Mouse (Mus musculus): ENCODE measurements around the gene 1810049J17Rik. TPM values are rescaled to one million over a fixed set of nuclear protein-coding genes. Genes with fewer than 3 reads are reported as not detected.
A peak's percentile ranks its signal among the peaks of the same experiment; 100 is the strongest.

The 1810049J17Rik gene
- polyA plus RNA-seq, 1 experiment from 2014 or later = 2.1 TPM

GRCm38 (mm10) chr15:12337779-12338137 is 16.1 kb upstream of the 1810049J17Rik start:
- H3K36me3 ChIP-seq (ENCODE audit: control insufficient read depth, insufficient read depth, low read length) = peaks cover under 1% of the 10 kb centered on the region; the same call in 1 of the 2 replicates
- no peak overlapping the region for H3K4me3 ChIP-seq (ENCODE audit: low read depth, low read length)
- H3K9me3 ChIP-seq (ENCODE audit: control insufficient read depth, low read length) = no peaks in the 10 kb centered on the region
- DNase-seq (ENCODE audit: low spot score) = no peak
- H3K4me2 ChIP-seq (ENCODE audit: low read depth, low read length) = no peak overlapping the region
- ATAC-seq (ENCODE audit: low read depth) = no peak
- WGBS = 53% methylated on average over 3 of the region's 3 CpGs
- H3K9ac ChIP-seq (ENCODE audit: low read depth, low read length) = no peak overlapping the region
- no peak overlapping the region for H3K27ac ChIP-seq (replicated peaks; ENCODE audit: low read depth, low read length)
- 0 out of 2 replicates have a peak, but pooled peaks cover 5% of the 10 kb centered on the region for H3K4me1 ChIP-seq (ENCODE audit: control insufficient read depth, insufficient read depth, low read length)
- no peaks in the 10 kb centered on the region for H3K27me3 ChIP-seq (replicated peaks; ENCODE audit: control insufficient read depth, insufficient read depth, low read length)

GRCm38 (mm10) chr15:12337030-12337778 is 15.5 kb upstream of the 1810049J17Rik start:
- ATAC-seq (ENCODE audit: low read depth) = no peak
- no peaks in the 10 kb centered on the region for H3K36me3 ChIP-seq (ENCODE audit: control insufficient read depth, insufficient read depth, low read length)
- no peak overlapping the region for H3K4me2 ChIP-seq (ENCODE audit: low read depth, low read length)
- no peak overlapping the region for H3K27ac ChIP-seq (replicated peaks; ENCODE audit: low read depth, low read length)
- DNase-seq (ENCODE audit: low spot score) = no peak
- H3K4me3 ChIP-seq (ENCODE audit: low read depth, low read length) = no peak overlapping the region
- H3K27me3 ChIP-seq (replicated peaks; ENCODE audit: control insufficient read depth, insufficient read depth, low read length) = no peaks in the 10 kb centered on the region
- H3K4me1 ChIP-seq (ENCODE audit: control insufficient read depth, insufficient read depth, low read length) = 0 out of 2 replicates have a peak, but pooled peaks cover 5% of the 10 kb centered on the region
- H3K9ac ChIP-seq (ENCODE audit: low read depth, low read length) = no peak overlapping the region
- WGBS = 86% methylated on average over 4 of the region's 4 CpGs
- no peaks in the 10 kb centered on the region for H3K9me3 ChIP-seq (ENCODE audit: control insufficient read depth, low read length)

GRCm38 (mm10) chr15:12334381-12334780 is 12.7 kb upstream of the 1810049J17Rik start:
- Histone ChIP-seq H3K27me3 (replicated peaks; ENCODE audit: control insufficient read depth, insufficient read depth, low read length) (no peaks in the 10 kb centered on the region), H3K27ac (replicated peaks; ENCODE audit: low read depth, low read length) (no peak overlapping the region), H3K4me1 (ENCODE audit: control insufficient read depth, insufficient read depth, low read length) (peaks cover 13% of the 10 kb centered on the region), H3K36me3 (ENCODE audit: control insufficient read depth, insufficient read depth, low read length) (no peaks in the 10 kb centered on the region), H3K9ac (ENCODE audit: low read depth, low read length) (no peak overlapping the region), H3K4me3 (ENCODE audit: low read depth, low read length) (no peak overlapping the region), H3K9me3 (ENCODE audit: control insufficient read depth, low read length) (no peaks in the 10 kb centered on the region), H3K4me2 (ENCODE audit: low read depth, low read length) (no peak overlapping the region)
- WGBS = 87% methylated on average over 4 of the region's 4 CpGs
- no peak for DNase-seq (ENCODE audit: low spot score)
- ATAC-seq (ENCODE audit: low read depth) = no peak

GRCm38 (mm10) chr15:12331300-12331699 is 9.6 kb upstream of the 1810049J17Rik start:
- H3K27me3 ChIP-seq (replicated peaks; ENCODE audit: control insufficient read depth, insufficient read depth, low read length) = no peaks in the 10 kb centered on the region
- H3K9me3 ChIP-seq (ENCODE audit: control insufficient read depth, low read length) = no peaks in the 10 kb centered on the region
- no peak overlapping the region for H3K4me2 ChIP-seq (ENCODE audit: low read depth, low read length)
- WGBS = 38% methylated on average over 1 of the region's 1 CpGs
- H3K4me1 ChIP-seq (ENCODE audit: control insufficient read depth, insufficient read depth, low read length) = peaks cover 14% of the 10 kb centered on the region
- H3K36me3 ChIP-seq (ENCODE audit: control insufficient read depth, insufficient read depth, low read length) = no peaks in the 10 kb centered on the region
- no peak overlapping the region for H3K9ac ChIP-seq (ENCODE audit: low read depth, low read length)
- ATAC-seq (ENCODE audit: low read depth) (no peak), DNase-seq (ENCODE audit: low spot score) (no peak)
- no peak overlapping the region for H3K4me3 ChIP-seq (ENCODE audit: low read depth, low read length)
- H3K27ac ChIP-seq (replicated peaks; ENCODE audit: low read depth, low read length) = no peak overlapping the region; the same call in 1 of the 2 replicates

GRCm38 (mm10) chr15:12330892-12331291 is 9.2 kb upstream of the 1810049J17Rik start:
- H3K9ac ChIP-seq (ENCODE audit: low read depth, low read length) = no peak overlapping the region
- H3K4me2 ChIP-seq (ENCODE audit: low read depth, low read length) = no peak overlapping the region
- H3K36me3 ChIP-seq (ENCODE audit: control insufficient read depth, insufficient read depth, low read length) = 0 out of 2 replicates have a peak, but pooled peaks cover 2% of the 10 kb centered on the region
- ATAC-seq (ENCODE audit: low read depth) (peak; percentile 47; the same call in 1 of the 2 replicates), DNase-seq (ENCODE audit: low spot score) (peak; percentile 44)
- H3K4me1 ChIP-seq (ENCODE audit: control insufficient read depth, insufficient read depth, low read length) = peaks cover 18% of the 10 kb centered on the region
- no peaks in the 10 kb centered on the region for H3K9me3 ChIP-seq (ENCODE audit: control insufficient read depth, low read length)
- H3K4me3 ChIP-seq (ENCODE audit: low read depth, low read length) = no peak overlapping the region
- H3K27me3 ChIP-seq (replicated peaks; ENCODE audit: control insufficient read depth, insufficient read depth, low read length) = no peaks in the 10 kb centered on the region
- peak overlapping the region; percentile 21; the same call in 1 of the 2 replicates for H3K27ac ChIP-seq (replicated peaks; ENCODE audit: low read depth, low read length)

GRCm38 (mm10) chr15:12330389-12330788 is 8.7 kb upstream of the 1810049J17Rik start:
- Histone ChIP-seq H3K9ac (ENCODE audit: low read depth, low read length) (no peak overlapping the region), H3K27ac (replicated peaks; ENCODE audit: low read depth, low read length) (0 out of 2 replicates have a peak overlapping the region, but pooled peaks have one; percentile 21), H3K27me3 (replicated peaks; ENCODE audit: control insufficient read depth, insufficient read depth, low read length) (no peaks in the 10 kb centered on the region), H3K9me3 (ENCODE audit: control insufficient read depth, low read length) (no peaks in the 10 kb centered on the region), H3K4me1 (ENCODE audit: control insufficient read depth, insufficient read depth, low read length) (peaks cover 21% of the 10 kb centered on the region), H3K36me3 (ENCODE audit: control insufficient read depth, insufficient read depth, low read length) (0 out of 2 replicates have a peak, but pooled peaks cover 7% of the 10 kb centered on the region), H3K4me2 (ENCODE audit: low read depth, low read length) (no peak overlapping the region), H3K4me3 (ENCODE audit: low read depth, low read length) (no peak overlapping the region)
- DNase-seq (ENCODE audit: low spot score) (no peak), ATAC-seq (ENCODE audit: low read depth) (no peak)
- WGBS = 87% methylated on average over 3 of the region's 3 CpGs

GRCm38 (mm10) chr15:12324326-12324725 is 2.6 kb upstream of the 1810049J17Rik start:
- H3K4me1 ChIP-seq (ENCODE audit: control insufficient read depth, insufficient read depth, low read length) = peaks cover 32% of the 10 kb centered on the region
- 93% methylated on average over 1 of the region's 1 CpGs for WGBS
- no peak for DNase-seq (ENCODE audit: low spot score)
- no peak overlapping the region for H3K27ac ChIP-seq (replicated peaks; ENCODE audit: low read depth, low read length)
- H3K36me3 ChIP-seq (ENCODE audit: control insufficient read depth, insufficient read depth, low read length) = 0 out of 2 replicates have a peak, but pooled peaks cover 8% of the 10 kb centered on the region
- 0 out of 2 replicates have a peak, but pooled peaks cover 3% of the 10 kb centered on the region for H3K27me3 ChIP-seq (replicated peaks; ENCODE audit: control insufficient read depth, insufficient read depth, low read length)
- no peak overlapping the region for H3K4me3 ChIP-seq (ENCODE audit: low read depth, low read length)
- H3K9me3 ChIP-seq (ENCODE audit: control insufficient read depth, low read length) = no peaks in the 10 kb centered on the region
- ATAC-seq (ENCODE audit: low read depth) = no peak
- no peak overlapping the region for H3K9ac ChIP-seq (ENCODE audit: low read depth, low read length)
- peak overlapping the region; percentile 82 for H3K4me2 ChIP-seq (ENCODE audit: low read depth, low read length)

GRCm38 (mm10) chr15:12322676-12323402 is 1.1 kb upstream of the 1810049J17Rik start:
- H3K4me2 ChIP-seq (ENCODE audit: low read depth, low read length) = peak overlapping the region; percentile 82
- peak; percentile 38 for DNase-seq (ENCODE audit: low spot score)
- peak overlapping the region; percentile 99 for H3K9ac ChIP-seq (ENCODE audit: low read depth, low read length)
- peak overlapping the region; percentile 100 for H3K4me3 ChIP-seq (ENCODE audit: low read depth, low read length)
- peaks cover 31% of the 10 kb centered on the region for H3K4me1 ChIP-seq (ENCODE audit: control insufficient read depth, insufficient read depth, low read length)
- ATAC-seq (ENCODE audit: low read depth) = no peak
- no peaks in the 10 kb centered on the region for H3K9me3 ChIP-seq (ENCODE audit: control insufficient read depth, low read length)
- 0 out of 2 replicates have a peak, but pooled peaks cover 8% of the 10 kb centered on the region for H3K36me3 ChIP-seq (ENCODE audit: control insufficient read depth, insufficient read depth, low read length)
- peak overlapping the region; percentile 95; the same call in 1 of the 2 replicates for H3K27ac ChIP-seq (replicated peaks; ENCODE audit: low read depth, low read length)
- H3K27me3 ChIP-seq (replicated peaks; ENCODE audit: control insufficient read depth, insufficient read depth, low read length) = 0 out of 2 replicates have a peak, but pooled peaks cover 3% of the 10 kb centered on the region
- 8% methylated on average over 9 of the region's 9 CpGs for WGBS
